Mouse (Mus musculus) B cell, adult 2 months (primary cell): ENCODE results near the gene Tle2.
A peak's percentile ranks its signal among the peaks of the same experiment; 100 is the strongest.

Experiments
- DNase-seq, 2 experiments: peaks; one replicate each; pipeline ENCODE4 v3.0.0; 2022

The Tle2 gene

DNA sequence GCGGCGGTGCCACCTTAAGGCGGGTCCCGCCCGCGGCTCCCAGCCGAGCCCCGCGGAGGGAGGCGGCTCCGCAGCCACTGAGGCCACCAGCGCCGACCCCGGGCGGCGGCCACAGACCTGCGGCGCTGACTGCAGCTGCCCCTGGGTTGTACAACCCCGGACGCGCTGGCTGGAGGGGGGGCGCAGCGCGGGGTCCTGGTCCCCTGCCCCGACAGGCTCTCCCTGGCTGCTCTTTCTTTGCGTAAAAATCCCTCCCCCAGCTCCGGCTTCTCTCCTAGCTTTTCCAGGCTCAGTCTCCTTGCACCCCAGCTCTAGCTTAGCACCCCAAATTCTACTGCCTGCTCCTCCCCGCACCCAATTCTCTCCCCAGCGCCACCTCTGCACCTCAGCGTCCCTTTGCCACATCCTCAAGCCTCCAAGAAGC is 859 bp downstream of the Tle2 start:
- peak in 1 of 2 experiments; percentile 41 for DNase-seq

DNA sequence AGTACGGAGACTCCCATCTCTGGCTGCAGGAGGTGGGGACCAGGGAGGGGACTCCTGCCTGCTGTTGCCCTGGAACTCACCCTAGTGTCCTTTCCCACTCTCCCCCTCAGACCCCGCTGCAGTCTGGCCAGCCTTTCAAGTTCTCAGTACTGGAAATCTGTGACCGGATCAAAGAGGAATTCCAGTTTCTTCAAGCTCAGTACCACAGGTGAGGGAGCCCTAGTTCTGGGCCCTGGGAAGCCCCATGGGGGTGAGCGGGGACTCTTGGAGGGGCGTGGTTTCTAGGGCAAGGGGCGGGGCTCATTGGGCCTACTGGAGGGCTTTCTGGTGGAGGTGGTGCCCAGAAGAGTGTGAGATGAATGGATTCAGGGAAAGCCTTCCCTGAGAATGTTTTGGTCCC is 1.3 kb downstream of the Tle2 start:
- DNase-seq, result peak; percentile 61 to 64

DNA sequence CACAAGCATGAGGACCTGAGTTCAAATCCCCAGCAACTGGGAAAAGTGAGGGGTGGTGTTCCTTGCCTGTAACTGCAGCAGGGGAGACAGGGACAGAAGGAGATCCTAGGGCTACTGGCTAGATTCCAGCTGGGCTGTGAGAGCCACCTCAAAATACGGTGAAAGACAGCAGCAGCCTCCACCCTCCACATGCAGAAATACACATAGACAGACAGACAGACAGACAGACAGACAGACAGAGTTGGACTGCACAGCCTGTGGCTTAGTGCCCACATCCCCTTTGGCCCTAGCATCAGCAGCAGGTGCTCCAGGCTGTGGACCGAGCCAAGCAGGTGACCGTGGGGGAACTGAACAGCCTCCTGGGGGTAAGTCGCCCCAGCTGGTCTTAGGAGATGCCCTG is 5.6 kb downstream of the Tle2 start:
- no peak for DNase-seq

DNA sequence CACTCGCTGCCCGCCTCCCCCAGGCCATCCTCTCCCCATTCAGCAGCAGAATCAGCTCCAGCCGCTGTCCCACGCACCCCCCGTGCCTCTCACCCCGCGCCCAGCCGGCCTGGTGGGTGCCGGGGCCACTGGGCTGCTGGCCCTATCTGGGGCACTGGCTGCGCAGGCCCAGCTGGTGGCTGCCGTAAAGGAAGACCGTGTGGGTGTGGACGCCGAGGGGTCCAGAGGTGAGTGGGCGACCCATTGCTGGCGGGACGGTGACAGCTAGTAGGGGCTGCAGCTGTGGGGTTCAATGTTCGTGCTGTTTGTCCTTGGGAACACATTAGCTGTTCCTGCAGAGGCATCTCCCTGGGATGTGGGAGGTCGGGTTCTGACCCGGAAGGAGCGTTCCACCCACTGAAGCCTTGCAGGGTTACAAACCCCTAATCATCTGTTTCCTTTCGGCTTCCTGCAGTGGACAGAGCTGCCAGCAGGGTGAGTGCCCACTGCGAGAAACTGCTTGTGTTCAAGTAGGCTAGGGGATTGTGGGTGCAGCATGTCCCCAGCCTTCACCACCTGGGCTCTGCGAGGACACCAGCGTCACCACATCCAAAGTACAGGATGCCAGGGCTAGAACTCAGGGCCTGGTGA is 6.2 kb downstream of the Tle2 start:
- DNase-seq, result peak; percentile 56 to 59

DNA sequence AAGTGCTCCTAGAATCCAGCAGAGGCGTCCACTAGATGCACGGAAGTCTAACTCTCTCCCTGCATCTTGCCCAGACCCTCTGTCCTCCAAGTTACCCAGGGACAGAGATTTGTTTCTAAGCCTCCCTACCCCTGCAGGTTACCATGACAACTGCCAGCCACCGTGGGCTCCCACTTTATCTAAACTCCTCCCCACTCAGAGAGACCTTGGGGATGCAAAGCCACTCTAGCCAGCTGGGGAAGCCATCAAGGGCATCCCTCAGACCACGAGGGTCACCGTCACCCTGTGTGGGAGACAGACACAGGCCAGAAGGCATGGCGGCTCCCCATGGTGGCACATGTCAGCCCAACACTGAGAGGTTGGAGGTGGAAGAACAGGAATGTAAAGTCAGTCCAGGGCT is 9.0 kb downstream of the Tle2 start:
- DNase-seq, result no peak

DNA sequence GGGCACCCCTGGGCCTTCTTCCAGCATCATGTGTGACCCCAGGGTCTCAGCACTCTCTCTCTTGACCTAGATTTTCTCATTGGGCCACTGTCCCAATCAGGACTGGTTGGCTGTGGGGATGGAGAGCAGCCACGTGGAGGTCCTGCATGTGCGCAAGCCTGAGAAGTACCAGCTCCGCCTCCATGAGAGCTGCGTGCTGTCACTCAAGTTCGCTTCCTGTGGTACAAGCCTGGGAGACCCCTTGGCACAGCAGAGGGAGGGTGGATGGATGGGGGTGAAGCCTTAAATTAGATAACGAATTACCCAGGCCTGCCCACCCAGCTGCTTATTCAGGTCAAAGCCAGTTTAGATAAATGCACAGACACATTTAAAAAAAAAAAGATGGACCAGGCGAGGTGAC is 14.4 kb downstream of the Tle2 start:
- DNase-seq, result no peak

DNA sequence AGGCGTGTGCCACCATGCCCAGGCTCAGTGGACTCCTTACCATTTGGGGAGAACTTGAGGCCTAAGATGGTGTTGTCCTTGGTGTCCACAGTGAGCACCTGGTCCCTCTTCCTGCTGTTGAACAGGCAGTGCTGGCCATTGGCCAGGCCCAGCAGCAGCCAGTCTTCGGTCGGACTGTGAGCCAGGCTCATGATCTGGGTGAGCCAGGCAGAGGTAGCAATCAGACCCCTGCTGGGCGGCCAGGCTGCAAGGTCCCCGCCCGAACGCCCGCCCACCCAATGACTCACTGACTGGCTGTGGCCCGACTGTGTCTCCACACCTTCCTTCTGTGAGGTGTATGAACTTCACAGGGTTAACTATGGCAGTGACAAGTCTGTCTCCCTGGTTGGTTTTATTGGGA is 17.5 kb downstream of the Tle2 start:
- no peak for DNase-seq

DNA sequence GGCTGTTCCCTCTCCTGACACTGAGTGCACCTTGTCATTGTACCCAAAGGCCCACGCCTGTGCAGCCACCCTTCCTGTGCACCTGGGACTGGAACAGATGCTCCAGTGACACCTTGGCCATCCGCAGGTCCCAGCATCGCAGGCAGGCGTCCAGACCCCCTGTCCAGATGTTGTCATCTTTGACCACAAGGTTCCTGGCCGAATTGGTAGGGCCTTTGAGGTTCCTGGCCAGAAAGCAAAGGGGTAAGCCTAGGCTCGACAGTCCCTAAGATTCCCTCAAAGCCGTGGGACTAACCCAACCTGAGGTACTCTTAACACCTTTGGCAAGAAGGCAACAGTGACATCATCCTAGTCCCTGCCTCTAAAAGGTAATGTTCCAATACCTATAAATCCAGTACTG is 18.3 kb downstream of the Tle2 start:
- no peak for DNase-seq

DNA sequence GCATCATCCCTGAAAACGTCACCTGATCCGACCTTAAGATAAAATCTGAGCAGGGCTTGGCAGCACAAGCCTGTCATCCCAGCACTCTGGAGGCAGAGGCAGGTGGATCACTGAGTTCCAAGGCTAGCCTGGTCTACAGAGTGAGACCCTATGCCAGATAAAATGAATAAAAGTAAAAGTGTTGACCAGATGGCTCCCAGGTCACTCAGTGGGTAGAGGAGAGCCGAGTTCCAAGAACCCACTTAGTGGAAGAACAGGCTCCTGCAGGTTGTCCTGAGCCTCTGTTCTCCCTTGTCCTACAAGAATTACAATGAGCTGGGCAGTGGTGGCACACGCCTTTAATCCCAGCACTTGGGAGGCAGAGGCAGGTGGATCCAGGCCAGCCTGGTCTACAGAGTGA is 18.9 kb downstream of the Tle2 start:
- no peak for DNase-seq

DNA sequence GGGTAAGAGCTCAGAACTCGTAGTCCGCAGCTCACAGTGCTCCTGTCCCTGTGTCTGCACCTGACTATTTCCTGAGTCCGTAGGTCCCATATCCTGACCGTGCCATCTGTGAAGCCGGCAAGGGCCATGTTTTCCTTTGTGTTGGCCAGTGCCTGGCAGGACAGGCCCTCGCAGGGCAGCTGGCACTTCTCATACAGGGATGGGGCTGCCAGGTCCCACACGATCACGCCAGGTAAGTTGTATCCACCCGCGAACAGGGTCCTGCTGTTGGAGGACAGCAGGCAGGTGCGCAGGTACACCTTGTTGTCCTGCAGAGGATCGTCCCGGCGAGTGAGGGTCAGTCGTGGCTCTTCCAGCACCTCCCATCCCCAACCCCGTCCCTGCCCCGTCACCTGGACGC is 19.6 kb downstream of the Tle2 start:
- no peak for DNase-seq

DNA sequence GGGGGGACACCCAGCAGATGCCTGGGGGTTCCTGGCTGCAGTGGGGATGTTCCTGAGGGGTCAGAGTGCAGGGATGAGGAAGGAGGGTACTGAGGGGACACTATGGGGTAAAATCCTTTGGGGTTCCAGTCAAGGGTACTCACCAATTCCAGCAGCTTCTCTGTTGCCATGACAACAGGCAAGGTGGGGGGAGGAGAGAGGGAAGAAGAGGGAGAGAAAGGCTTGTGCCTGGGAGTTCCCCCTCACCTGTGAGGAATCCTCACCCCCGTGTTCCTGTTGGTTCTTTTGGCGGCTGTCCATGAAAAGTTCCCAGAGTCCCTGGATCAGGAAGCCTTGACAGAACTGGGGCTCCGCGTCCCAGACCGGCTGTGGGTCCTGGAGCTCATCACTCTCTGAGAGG is 21.2 kb downstream of the Tle2 start:
- DNase-seq, result no peak

DNA sequence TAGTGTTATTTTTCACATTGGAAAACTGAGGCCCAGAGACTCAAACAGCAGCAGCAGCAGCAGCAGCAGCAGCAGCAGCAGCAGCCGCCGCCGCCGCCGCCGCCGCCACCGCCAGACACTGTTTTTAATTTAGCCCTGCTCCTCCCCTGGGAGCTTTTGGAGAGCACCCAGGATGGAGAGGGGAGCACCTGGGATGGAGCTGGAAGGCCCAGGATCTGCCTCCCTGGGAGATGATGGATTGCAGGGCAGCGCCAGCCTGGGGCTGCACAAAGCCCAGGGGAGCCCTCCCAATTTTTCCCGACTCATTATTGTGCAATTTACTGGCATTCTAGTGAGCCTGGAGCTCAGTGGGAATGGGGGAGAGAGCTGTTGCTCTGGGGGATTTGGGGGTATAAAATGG is 22.2 kb downstream of the Tle2 start:
- no peak for DNase-seq

DNA sequence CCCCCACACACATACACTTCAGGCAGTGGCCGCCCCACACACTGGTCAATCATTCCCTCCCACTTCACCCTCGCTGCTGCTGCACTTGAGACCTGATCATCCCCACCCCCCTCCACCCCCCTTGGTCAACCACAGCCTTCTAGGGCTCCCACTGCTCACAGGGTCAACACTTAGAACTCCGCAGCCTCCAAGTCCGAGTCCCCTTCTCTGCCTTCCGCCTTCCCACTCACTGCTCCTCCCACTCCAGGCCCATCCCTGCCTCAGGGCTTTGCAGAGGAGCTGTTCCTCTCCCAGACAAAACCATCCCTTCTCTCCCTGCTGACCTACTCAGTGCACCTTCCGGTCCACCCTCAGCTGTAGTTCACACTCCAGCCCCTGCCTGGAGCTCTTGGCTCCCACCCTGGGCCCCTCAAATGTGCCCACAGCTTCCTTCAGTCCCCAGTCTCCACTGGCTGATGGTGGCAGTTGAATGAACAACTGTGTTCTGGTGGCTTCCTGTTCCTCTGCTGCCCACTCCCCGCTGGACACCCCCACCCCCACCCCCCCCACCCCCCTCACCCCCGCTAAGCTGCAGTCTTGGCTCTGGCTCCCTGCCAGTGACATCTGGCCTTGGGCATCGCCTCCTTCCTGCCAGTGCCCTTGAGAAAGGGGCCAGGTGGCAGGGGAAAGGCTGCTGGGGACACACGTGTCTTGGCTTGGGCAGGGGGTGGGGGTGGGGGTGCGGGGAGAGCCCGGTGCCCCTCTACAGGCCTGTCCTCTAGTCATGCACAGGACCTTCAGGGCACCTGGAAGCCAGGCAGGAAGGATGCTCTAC is 23.0 kb downstream of the Tle2 start:
- no peak for DNase-seq

DNA sequence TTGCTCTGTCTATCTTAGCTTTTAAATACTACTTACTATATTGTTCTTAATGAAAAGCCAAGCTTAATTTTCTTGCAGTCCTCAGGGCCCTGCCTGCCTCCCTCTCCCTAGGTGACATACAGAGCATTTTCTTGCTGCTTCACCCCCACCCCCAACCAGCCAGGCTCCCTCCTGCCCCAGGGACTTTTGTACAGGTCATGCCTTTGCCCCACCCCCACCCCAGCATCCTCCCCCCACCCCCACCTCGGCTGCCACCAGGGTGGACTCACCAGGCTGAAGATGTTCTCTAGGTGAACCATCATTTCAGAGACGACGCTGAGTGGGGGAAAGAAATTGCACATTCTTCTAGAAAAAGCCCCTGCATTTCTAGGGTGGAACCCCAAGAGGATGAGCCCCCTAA is 24.0 kb downstream of the Tle2 start:
- DNase-seq, result no peak

DNA sequence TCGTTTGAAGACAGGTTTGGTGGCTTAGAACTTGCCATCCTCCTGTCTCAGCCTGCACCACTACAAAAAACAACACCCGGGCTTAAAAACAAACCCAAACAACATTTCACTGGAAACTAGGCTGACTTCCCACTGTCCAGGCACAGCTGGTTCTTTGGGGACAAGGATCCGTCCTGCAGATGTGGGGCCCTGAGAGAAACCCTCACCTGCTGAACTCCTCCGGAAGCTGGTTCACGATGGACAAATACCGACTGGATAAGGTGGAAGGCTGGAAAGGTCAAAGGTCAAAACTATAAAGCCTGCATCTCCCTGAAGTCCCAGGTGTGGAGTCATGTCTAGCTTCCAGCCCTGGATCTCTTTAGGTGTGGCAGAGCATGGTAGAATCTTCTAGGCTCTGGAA is 24.5 kb downstream of the Tle2 start:
- DNase-seq, result no peak

DNA sequence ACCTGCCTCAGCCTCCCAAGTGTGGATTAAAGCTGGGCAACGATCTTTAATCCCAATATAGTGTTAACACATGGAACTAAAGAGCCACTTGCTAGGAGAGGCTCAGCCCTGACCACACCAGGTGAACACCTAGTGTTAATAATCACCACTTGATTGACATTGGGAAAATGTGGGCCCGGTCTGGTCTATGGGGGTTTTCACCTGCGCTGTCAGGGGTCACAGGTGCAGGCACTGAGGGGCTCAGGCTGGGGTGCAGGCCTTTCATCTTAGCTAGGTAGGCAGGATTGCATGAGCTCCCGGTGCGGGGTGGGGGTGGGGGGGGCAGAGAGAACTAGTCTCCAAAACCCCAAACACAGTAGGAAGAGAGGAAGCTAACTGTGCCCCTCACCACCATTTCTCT is 25.3 kb downstream of the Tle2 start:
- DNase-seq, result no peak

DNA sequence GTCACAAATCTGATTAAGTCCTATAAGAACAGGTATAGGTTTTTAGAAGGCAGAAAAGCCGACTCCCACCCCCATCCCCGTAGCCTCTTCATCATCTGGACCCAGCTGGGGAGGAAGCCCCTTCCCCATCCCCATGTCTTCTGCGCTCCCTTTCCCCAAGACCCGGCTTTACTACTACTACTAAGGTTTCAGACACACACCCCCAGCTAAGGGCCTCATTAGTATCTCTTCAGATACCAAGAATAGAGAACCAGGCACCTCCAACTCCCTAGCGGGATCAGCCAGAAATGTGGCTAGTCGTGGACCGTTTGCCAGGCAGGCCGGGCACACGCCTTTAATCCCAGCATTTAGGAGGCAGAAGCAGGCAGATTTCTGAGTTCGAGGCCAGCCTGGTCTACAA is 25.7 kb downstream of the Tle2 start:
- no peak for DNase-seq

DNA sequence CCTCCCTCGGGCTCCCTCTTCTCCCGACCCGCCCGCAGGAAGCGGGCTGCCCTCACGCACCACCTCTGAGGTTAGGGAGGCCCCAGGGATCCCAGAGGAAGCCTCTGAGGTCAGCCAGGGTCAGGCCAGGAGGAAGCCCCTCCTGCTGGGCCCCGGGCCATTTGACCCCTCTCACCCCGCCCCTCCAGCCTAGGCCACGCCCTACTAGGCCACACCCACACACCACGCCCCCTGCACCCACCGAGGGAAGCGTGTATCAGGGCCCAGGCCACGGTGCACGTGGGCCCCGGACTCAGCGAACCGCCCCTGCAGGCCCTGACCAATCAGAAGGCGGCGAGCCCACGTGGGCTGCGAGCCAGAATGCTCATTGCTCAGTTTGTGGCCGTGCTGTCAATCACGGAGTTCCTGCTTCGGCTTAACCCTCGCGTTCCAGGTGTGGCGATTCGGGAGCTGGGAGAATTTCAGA is 26.4 kb downstream of the Tle2 start, which contains the start of gene Tle6:
Gene Tle6 (minus strand): TSS at position 336 of the 466 bp plus-strand sequence.
- DNase-seq, result peak; percentile 92 to 93

DNA sequence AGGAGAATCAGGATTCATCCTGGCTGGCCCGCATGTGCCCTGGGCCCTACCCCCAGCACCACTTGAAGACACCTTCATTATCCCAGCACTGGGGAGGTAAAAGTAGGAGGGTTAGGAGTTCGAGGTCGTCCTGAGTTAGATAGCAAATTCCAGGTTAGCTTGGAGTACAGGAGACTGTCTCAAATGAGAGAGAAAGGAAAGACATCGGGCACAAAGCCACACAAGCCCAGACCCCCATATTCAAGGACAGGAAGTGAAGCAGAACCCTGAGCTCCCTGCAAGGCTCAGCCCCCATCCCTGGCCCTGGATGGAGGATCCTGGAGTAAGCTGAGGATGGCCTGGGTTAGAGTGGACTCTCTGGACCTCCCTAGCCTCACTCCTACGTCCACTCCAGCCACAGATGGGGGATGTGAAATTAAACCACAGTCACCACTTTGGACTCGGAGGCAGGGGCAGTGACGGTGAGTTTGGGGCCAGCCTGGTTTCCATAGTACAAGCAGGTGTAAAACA is 27.1 kb downstream of the Tle2 start:
- DNase-seq, result no peak

DNA sequence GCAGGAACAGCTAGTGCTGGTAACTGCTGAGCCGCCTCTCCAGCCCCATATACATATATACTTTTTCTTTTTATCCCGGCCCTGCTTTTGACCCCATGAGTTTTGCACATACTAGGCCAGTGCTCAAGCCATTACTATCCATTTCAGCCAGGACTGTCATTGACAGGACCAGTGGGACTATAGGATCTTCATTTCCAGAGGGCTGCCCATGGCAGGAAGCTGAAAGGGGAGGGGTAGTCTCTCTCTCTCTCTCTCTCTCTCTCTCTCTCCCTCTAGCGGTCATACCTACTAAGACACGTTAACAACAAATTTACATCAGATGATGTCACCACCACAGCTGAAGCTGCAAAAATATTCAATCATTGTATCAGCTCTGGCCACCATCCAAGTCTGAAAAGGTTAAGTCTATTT is 28.4 kb downstream of the Tle2 start:
- peak; percentile 52 to 53 for DNase-seq

DNA sequence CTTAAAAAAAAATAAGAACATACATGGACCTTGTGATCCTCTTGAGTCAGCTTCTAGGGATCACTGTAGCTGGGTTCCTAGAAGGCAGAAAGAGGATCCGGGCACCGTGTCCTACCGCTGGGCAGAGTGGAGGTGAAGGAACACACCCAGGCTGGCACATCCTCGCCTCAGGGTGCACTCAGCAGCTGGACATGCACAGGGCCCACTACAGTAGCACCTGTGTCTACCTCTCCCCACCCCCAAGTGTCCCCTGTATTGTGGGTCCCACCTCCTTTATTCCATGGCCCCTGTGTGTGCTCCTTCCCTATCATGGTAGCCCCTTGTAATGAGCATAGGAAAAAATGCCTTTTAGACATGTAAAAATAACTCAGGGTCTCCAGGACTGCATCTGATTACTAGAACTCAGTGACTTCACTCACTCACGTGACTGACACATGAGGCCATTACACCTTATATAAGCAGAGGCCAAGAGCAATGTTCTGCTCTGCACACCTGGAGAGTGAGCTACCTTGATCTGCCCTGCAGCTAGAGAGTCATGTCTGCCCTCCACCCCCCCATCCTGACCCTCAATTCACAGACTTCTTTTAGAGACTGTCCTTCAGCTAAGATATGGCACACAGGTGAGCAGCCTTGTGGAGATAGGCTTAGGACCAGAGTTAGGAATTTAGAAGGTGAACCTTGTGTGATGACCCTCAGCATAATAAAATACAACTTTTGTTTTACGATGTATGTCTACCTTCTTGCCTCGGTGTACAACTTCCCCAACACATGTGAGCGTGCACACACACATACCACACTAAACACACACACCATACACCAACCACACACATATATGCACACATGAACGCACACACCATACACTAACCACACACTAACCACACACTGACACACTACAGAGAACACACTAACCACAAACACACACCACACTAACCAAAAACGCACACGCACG is 29.9 kb downstream of the Tle2 start:
- peak; percentile 20 to 29 for DNase-seq

DNA sequence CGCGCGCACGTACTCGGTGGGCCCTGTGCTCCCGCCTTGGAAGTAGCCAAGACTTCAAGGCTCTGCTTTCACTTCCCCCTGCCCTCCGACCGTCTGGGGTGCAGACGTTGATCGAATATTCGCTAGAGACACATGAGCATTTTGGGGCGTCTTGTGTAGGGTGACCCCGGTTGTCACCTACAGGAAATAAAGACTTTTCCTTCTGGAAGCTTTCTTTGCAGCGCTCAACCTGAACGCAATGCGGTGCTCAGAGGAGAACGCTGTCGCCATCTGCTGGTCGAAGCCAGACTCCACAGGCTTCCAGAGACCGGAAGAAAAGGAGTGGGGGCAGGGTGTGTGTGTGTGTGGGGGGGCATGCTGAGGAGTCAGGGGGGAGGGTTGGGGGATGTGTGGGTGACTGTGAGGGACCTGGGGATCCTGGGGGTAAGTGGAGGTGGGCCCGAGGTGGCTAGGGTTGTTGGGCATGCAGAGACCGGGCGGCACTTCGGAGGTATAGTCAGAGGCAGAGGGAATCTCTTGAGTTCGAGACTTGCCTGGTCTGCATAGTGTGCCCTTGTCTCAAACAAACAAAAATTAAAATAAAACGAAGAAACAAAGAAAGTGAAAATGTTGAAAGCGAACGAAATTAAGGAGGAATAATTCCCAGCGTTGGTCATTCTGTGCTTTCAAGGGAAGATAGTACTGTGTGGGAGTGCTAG is 30.8 kb downstream of the Tle2 start:
- peak; percentile 84 to 85 for DNase-seq

DNA sequence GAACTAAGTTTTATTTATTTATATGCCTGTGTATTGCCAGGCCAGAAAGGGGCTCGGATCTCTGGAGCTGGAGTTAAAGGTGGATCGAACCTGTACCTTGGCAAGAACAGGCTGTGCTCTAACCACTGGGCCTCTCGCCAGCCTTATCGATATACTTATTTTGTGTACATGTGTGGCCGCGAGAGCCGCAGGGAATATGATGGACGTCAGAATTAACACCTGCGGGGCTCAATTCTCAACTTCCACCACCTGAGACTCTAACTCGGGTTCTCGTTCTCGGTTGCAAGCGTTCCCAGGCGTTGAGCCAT is 31.3 kb downstream of the Tle2 start:
- no peak for DNase-seq
